Mouse (Mus musculus): ENCODE data around the gene Tex2.
"Not testable (repeated sequence)": the region's sequence is repeated elsewhere in the genome, so short reads cannot be mapped to it uniquely, and the experiment has no call there.

Gene Tex2

DNA sequence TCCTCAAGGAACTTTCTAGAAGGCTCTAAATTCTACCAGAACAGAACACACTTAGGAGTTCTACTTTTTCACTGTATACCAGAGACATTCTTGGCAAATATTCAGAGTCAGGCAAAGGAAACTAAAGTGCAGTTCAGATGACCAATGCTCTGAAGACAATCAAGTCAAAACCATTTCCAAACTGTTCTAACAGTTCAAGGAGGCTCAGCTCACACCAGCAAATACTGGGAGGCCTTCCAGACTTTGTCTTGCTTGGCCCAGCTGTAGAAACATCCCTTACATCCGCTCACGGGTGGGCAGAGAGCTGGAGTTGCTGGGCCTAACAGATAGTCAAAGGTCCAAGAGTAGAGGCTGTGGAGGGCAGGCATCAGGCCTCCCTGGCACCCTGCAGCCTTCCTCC lies 34.1 kb downstream of the Tex2 start:
- no peak for DNase-seq (ENCODE audit: low spot score)

DNA sequence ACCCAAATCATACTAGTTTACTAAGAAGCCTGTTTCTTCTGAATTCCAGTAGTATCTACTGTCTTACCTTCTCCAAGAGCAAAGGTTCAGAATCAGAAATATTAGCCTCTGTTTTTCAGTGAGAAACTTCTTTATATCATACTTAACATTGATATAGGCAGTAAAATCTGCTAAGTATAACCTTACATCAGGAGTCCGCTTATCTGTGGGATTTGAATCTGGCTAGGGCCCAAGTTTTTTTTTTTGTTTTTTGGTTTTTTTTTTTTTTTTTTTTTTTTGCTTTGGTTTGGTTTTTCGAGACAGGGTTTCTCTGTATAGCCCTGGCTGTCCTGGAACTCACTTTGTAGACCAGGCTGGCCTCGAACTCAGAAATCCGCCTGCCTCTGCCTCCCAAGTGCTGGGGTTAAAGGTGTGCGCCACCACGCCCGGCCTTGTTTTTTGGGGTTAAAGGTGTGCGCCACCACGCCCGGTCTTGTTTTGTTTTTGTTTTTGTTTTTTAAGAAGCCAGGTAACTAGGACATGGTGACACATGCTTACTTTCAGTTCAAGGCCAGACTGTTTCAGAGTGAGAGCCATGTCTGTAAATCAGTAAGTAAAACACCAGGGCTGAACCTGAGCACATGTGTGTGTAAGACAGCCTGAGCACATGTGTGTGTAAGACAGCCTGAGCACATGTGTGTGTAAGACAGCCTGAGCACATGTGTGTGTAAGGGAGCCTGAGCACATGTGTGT lies 35.4 kb downstream of the Tex2 start:
- DNase-seq (ENCODE audit: low spot score), result not testable (repeated sequence)

DNA sequence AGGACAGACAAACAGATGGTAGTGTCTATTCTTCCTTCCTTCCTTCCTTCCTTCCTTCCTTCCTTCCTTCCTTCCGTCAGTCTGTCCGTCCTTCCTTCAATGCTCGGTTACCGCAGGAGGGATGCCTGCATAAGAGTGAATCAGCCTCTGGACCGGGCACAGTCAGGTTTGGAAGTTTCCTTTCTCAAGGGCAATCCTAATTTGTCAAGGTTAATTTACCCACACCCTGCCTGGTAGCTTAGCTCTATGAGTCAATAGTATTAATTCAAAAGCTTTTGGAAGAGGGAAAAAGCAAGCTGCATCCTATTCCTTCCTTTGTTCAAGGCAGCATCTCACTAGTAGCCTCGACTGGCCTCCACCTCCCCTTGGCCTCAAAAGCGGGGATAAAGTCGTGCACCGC lies 38.8 kb downstream of the Tex2 start:
- no peak for DNase-seq (ENCODE audit: low spot score)

DNA sequence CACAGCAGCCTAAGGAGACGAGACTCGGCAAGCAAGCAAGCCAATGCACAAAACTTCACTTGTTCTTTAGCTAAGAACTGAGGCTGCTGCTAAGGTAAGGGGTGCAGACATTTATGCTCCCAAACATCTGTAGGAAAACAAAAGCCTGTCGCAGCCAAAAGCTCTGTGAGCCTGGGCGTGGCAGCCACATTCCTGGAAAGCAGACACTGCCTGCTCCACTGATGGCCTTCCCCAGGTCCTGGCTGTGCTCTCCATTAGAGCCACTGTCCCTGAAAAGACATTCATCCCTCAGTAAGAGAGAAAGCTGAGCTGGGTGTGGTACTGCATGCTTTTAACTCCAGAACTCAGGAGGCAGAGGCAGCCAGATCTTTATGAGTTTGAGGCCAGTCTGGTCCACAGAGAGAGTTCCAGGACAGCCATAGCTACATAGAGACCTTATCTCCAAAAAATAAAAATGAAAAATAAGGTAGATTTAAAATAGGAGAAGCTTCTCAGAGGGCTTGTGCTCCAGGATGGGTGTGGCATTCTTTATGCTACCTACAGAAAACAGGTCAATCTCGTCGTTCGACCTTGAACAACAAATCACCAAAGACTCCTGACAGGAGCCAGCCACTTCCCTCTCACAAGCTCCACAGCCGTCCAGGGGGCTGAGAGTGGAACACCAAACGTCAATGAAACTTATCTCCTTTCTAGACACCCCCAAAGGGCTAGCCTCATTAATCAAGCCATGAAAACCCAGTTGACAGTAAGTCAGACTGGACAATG lies 39.6 kb downstream of the Tex2 start:
- DNase-seq (ENCODE audit: low spot score), result no peak

DNA sequence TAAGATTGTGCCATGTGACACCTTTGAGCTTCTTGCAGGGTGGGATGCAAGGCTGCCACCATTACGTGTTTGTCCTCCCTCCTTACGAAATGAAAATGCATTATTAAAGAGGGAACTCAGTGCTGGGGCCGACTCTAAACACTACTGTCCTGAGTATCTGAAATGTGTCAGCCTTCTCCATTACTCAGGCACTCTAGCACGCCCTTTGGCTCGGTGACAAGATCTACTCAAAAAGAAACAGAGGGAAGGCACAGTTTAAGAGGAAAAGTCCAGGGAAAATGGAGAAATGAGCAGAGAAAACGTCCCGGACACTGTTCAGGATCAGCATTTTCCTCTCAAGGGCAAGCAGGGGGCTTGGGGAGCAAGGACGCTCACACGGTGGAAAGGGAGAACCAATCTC lies 40.3 kb downstream of the Tex2 start:
- no peak for DNase-seq (ENCODE audit: low spot score)

DNA sequence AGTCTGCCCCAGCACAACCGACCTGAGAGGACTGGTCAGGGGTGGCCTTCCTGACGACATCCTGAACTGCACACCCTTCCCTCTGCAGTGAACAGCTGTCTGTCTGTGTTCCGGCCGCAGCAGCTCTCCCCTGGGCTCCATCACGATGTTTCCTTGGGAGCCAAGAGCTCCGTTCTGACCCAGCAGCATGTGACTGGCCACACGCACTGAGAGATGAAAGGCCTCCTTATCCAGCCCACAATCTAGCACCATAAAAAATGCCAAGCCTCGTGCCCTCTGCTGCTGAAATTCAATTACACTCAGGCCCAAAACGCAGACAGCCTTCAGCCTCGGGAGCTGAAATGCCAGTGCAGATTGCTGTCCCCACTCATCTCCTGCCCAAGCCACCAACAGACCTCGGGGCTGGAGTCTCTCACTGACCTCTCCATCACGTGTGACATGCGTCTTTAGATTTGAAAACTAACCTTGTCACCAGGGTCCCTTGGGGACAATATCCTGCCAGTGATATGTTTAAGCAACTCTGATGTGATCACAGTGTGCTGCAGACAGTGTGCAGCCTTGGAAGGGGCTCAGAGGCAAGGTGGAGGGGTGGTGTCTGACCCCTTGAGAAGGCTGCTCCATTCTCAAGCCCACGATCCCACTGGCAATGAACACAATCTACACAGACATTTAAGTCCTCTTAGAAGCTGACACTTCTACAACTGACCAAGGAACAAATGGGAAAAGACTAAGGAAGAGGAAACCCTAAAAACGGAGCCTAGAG lies 41.0 kb downstream of the Tex2 start:
- DNase-seq (ENCODE audit: low spot score), result no peak

DNA sequence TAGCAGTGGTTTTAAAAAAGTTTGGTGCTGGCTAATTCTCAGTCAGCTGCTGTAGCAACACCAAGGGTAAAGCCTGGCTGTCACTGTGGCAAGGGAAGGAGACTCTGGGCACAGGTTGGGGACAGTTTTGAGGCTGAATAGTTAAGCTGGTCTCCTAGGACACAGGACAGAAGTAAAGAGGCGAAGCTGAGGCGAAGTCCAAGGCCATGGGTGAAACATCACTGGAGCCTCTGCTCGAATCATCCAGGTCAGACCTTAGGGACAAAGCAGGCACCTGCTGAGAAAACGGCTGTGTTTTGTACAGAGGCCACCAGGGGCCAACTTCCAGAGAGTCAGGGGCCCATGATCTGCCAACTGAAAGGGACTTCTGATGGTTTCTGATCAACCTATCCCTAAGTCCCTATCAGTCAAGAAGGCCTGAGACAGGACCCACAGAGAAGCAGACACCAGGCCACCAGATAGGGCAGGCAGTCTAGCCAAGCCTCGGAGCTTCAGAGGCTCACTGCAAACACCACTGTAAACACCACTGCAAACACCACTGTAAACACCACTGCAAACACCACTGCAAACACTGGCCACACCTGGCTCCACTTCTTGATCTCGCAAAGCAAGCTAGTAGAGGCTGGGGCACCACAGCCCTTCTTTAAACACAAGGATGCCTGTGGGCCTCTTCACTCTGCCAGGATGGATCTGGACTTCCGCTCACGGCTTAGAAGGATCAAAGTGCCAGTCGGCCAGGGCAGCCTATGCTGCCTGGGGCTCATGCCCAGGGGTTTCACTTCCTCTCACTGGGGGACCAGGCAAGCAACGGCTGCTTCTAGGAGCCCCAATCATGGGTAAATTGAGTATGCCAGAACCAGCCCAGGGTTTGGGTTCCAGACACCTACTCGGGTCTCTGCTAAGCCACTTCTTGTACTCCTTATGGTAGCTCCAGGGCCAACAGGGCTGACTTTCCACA lies 41.9 kb downstream of the Tex2 start:
- no peak for DNase-seq (ENCODE audit: low spot score)

DNA sequence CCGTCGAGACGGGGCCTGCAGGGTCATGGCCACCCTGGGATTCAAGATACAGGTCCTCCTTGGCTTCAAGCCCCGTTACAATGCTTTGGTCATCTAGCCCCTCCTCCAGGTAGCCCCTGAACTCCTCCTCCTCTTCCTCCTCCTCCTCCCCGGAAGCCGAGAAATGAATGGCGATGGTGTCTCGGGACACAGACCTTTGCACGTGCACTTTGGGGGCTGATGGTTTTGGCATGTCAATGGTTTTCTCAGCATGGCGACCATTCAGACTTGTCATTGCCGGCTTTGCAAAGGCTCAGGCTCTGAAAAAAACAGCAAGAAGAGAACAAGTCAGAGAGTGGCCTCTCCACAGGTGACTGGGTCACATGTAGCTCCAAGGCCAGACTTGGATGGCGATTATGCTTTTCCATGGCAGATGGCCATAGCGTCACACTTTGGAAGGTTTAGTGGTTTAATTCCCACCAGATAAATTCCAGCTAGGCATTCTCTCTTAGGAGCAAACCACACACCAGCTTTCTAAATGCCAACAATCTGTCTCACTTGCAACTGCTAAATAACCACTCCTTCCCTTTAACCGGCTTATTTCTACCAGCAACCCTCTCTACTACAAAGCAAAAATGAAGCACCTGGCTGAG lies 44.8 kb downstream of the Tex2 start:
- no peak for DNase-seq (ENCODE audit: low spot score)

DNA sequence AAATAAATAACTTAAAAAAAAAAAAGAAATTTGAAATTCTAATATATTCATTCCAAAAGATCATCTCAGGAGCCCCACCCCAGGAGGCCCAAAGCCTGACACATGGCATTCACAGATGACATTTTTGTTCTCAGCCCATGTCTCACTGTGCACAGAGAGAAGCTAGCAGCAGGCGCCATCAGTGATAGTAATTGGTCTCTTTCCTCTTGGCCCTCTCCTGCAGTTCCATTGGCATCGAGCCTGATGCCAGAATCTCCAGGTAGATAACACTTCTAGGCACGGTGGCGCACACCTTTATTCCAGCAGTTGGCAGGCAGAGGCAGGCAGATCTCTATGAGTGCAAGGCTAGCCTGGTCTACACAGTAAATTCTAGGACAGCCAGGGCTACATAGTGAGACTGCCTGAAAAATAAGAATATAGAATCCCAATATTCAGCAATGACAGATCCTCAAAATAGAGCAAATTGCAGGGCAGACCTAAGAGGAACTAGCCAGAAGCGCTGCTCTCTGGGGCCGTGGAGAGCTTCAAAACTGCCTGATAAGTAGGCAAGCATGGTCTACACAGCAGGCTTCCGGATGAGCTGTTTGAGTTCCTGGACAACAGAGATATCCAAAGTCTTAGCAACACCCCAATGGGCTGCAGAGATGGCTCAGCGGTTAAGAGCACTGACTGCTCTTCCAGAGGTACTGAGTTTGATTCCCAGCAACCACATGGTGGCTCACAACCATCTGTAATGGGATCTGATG lies 47.0 kb downstream of the Tex2 start:
- DNase-seq (ENCODE audit: low spot score), result no peak

DNA sequence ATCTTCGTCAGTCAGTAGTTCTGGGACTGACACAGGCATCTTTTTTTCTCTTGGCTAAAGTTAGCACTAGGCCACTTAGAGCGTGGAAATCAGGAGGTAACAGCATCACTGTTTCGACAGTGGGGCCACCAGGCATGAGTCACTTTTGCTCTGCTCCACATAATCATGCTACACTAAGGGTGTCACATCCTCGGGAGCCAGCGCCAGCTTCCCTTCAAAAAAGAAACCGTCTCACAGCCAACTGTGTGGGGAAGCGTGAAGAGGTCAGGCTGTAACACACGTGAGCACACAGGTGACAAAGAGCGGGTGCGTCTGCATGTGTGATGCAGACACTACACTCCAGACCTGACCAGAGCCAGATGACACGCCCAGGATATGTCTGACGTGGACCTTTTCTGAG lies 49.0 kb downstream of the Tex2 start:
- DNase-seq (ENCODE audit: low spot score), result no peak

DNA sequence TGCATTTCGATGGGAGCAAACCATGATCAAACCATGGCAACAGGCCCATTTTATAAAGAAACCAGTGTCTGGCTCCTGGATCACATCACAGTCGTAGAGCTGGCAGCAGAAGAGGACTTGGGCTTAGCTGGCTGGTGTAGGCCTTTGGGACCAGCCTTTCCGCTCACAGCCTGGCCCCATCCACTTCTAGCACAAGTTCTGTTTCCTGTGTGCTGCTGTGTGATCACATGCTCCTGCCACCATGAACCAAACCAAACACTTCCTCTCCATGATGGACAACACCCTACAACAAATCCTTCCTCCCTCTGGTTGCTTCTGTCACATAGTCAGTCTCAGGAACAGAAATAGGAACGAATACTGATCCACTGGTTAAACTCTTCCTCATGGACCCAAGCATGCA lies 50.5 kb downstream of the Tex2 start:
- no peak for DNase-seq (ENCODE audit: low spot score)

DNA sequence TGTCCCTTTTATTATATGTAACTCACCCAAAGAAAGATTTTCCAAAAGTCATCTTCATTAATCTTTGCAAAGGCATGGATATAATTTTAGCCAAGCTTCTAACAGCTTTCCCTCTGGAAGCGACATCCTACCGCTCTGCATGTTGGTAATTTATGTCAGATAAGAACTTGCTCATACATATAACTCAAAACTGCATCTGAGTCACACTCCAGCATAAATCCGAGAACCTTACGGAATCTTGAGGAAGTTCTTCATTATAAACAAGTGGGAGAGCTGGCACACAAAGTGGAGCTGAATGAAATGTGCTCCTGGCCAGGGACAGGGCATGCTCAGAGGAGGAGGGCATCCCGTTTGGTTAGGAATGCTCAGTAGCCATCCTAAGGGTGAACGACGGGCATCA lies 53.5 kb downstream of the Tex2 start:
- no peak for DNase-seq (ENCODE audit: low spot score)

DNA sequence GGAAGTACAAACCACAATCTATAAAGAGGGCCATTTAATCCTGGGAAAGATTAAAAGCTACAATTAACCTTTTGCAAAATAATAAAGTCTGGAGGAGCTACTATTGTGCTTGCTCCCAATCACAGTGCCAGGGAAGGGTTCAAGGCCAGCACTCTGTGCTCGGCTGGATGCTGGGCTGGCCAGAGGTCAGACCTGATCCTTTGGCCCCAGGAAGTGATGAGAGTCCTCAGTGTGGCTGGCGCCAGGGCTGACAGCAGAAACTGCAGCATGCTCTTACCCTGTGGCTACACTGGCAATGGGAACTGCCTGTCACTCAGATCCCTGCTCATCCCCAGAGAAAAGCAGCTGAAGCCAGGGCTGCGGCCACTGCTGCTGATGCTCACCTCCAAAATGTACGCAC lies 55.2 kb downstream of the Tex2 start:
- no peak for DNase-seq (ENCODE audit: low spot score)

DNA sequence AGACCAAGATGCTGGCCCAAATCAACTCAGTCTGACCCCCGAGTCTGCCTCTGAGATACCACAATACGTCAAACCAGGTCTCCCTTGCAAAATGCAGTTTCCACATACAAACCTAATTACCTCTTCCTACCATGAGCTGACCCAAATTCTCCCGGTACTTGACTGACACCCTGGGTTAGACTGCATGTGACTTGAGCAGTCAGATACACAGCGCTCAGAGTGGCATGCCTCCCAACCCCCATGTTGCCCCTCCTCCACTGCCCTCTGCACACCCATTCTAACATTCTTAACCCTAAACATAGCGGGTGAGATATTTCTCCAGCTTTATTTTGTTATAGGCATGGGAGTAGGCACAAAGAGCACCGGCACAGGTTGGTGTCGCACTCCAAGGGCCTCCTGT lies 55.8 kb downstream of the Tex2 start:
- no peak for DNase-seq (ENCODE audit: low spot score)

DNA sequence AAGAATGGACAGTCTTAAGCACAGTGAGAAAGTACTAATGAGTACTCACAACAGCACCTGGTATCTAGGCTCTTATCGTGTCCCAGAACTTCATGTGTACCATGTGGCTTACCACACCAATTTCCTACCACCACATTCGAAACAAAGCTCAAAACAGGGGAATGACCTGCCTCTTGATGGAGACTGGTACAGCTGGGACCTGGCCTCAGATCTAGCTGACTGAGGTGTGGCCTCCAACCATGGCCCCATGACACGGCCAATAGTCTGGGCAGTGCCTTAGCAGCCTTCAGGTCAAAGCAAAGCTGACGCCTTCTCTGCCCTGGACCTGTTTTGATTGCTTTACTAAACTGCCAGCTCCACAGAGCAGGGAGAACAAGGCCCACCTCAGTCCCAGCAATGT lies 56.5 kb downstream of the Tex2 start:
- DNase-seq (ENCODE audit: low spot score), result no peak

DNA sequence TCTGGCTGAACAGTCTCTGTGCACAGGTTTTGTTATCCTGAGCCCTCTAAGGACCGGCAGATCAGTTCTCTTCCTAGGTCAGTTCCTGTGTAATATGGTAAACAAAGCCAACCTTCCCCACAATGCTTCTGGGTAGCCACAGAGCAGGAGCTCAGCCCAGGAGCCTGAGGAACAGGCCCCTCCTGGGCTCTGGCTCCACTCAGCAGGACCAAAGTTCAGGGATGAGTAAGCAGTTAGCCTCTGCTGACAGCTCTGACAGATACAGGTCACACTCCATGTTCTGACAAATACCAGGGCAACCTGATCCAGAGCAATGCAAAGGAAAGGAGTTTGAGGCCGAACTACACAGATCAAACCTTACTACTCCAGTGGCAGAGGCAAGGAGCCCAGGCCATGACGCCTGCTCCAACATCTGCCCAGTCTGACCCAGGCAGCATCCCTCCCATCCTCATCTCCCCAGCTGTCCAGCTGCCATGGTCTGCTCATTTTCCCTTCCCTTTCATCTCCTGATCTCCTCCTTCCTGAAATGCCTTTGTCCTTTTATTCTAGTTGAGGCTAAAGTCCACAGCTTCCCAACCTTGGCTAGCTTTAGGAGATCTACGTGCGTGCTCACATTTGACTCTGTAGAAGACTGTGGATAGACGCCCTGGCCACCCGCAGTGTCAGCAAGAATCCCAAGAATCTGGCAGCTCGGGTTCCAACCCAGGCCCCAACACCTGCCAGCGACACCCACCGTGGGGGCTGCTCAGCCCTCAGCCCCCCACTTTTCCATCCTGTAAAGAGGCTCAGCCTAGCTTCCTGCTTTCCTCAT lies 57.2 kb downstream of the Tex2 start:
- no peak for DNase-seq (ENCODE audit: low spot score)

DNA sequence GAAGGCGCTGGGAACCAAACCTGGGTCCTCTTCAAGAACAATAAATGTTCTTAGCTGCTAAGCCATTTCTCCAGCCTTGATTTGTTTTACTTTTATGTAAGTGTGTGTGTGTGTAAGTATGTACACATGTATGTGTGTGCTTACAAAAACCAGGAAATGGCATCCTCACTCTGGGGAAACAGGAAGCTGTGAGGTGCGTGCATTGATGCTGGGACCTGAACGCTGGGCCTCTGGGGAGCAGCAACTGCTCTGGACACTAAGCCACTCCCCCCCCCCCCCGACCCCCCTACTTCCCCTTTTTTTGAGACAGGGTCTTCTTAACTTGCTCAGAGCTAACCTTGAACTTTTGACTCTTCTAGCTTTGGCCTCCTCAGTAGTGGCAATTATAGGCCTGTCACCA lies 62.8 kb downstream of the Tex2 start:
- DNase-seq (ENCODE audit: low spot score), result no peak

DNA sequence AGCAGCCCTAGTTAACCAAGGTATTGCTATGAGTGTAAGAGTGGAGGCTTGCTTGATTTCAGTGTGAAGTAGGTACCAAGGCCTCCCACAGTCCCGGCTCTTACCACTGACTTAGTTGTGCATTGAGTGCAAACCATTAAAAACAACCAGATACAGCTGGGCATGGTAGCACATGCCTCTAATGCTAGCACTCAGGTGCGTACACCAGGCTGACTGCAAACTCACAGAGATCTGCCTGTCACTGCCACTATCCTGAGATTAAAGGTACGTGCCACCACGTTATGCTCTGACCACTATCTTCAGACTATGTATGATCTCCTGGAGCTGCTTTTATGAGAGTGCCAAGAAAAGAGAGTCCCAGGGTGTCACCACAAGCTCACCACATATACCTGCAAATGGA lies 67.1 kb downstream of the Tex2 start:
- DNase-seq (ENCODE audit: low spot score), result no peak

DNA sequence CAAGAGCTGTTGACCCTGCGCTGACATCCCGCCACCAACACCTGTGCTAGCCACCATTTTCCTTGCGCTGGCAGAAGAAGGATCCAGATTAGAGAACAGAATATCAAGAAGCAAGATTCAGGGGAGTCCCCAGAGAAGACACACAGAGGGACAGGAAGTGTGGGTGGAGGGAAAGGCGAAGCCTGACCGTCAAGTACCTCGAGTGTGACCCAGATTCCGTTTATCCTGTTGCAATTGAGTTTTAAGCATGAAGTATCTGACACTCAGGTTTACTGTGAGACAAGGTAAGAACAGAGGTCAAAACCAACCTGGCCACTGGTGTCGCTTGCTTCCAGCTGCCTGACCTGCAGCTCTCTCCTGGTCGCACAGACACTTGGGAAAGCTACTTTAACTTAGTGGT lies 68.3 kb downstream of the Tex2 start:
- no peak for DNase-seq (ENCODE audit: low spot score)

DNA sequence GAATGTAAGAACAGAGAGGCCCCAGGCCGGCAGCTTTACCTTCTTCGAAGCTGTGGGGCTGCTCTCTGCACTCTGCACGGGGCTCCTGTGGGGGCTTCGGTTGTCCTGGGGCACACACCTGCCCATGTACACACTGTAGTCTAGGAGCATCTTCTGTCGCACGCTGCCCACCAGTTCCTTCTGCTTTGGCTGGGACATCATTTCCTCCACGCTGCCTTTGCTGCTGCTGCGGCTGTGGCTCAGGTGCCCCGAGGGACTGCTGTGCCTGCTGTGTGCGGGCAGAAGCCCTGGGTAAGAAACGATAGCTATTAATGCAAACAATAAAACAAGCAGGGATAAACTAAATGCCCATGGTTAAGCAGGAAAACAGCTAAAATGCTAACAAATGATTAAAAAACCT lies 69.1 kb downstream of the Tex2 start:
- DNase-seq (ENCODE audit: low spot score), result no peak

Data from urinary bladder, postnatal 25 days (tissue).